21 mouse cellular contexts compared by ENCODE assay signal in genomic region chr8:121769621-121770020, GRCm38 (mm10). TPM values are rescaled to one million over a fixed set of nuclear protein-coding genes. Genes with fewer than 3 reads are reported as not detected.
A peak's percentile ranks its signal among the peaks of the same experiment; 100 is the strongest.
DNase-seq lines count a peak whose midpoint lies in the region; ATAC-seq and TF ChIP-seq lines count a peak whose summit lies in the region.
"Had no signal": no experiment of that assay in that cellular context is flagged by ENCODE, and none has a peak within 500 bp of the region (broad histone marks: within the 10 kb centered on the region; RNA-seq: fewer than 3 reads in every experiment).

No protein-coding gene starts in this region.

- no peak for ATAC-seq in hindbrain, embryonic 13.5 days (ENCODE audit: low FRiP score)
- no peak for ATAC-seq in hindbrain, postnatal 0 days
- ATAC-seq: forebrain, embryonic 13.5 days; forebrain, postnatal 0 days; inflammation-experienced regulatory T-cells, adult 6 months; intestine, postnatal 0 days had no signal

- no peaks in the 10 kb centered on the region for H3K27me3 ChIP-seq in hindbrain, embryonic 13.5 days
- no peaks in the 10 kb centered on the region for H3K27me3 ChIP-seq in hindbrain, postnatal 0 days (ENCODE audit: insufficient read depth, low read length)
- H3K27me3 ChIP-seq: forebrain, embryonic 13.5 days; hindbrain, embryonic 15.5 days had no signal

- no peak overlapping the region for H3K4me2 ChIP-seq in hindbrain, embryonic 13.5 days
- no peak overlapping the region for H3K4me2 ChIP-seq in hindbrain, postnatal 0 days (ENCODE audit: low read depth, low read length)
- H3K4me2 ChIP-seq: forebrain, embryonic 13.5 days; heart, embryonic 12.5 days; hindbrain, embryonic 15.5 days had no signal

- intact Hi-C loops in left cerebral cortex, postnatal 14 days (cut with DNase I), result loop anchor here (5.0 kb wide), 1 partner anchor 37 kb away; no protein-coding TSS in a partner anchor

- DNase-seq in hindbrain, postnatal 0 days (ENCODE audit: low spot score), result no peak
- peak; percentile 76 for DNase-seq in brain, adult 2 months (ENCODE audit: low read depth, low spot score)
- peak; percentile 65 for DNase-seq in cerebellum, adult 8-10 months
- DNase-seq in cerebellum, postnatal 25 days, result peak; percentile 71 to 83
- DNase-seq in adrenal gland, adult 18-20 months (ENCODE audit: low spot score in 2 of 2), result no peak
- no peak for DNase-seq in left cerebral cortex, postnatal 14 days (ENCODE audit: low spot score in 2 of 2)
- DNase-seq: adrenal gland, postnatal 10 days; forebrain, postnatal 0 days; gastrocnemius, adult 2 months; gastrocnemius, postnatal 25 days; kidney, adult 8-10 months had no signal

- WGBS in hindbrain, embryonic 13.5 days, result 95% methylated on average over 2 of the region's 2 CpGs
- 97% methylated on average over 2 of the region's 2 CpGs for WGBS in hindbrain, postnatal 0 days

- no peaks in the 10 kb centered on the region for H3K36me3 ChIP-seq in hindbrain, embryonic 13.5 days
- H3K36me3 ChIP-seq in hindbrain, postnatal 0 days (ENCODE audit: insufficient read depth, low read length), result no peaks in the 10 kb centered on the region
- H3K36me3 ChIP-seq: embryonic facial prominence, embryonic 10.5 days; heart, embryonic 12.5 days; hindbrain, embryonic 10.5 days; hindbrain, embryonic 15.5 days had no signal

- no peak for TF ChIP-seq CTCF in hindbrain, postnatal 0 days (IDR thresholded peaks at IDR 0.05; ENCODE audit: low read depth)

- peak overlapping the region; percentile 35; the same call in 1 of the 2 replicates for H3K9ac ChIP-seq in hindbrain, embryonic 13.5 days
- H3K9ac ChIP-seq in hindbrain, postnatal 0 days (replicated peaks; ENCODE audit: low read length), result no peak overlapping the region
- H3K9ac ChIP-seq: forebrain, embryonic 13.5 days; forebrain, postnatal 0 days; heart, embryonic 12.5 days; hindbrain, embryonic 15.5 days had no signal

- peaks cover 31% of the 10 kb centered on the region for H3K4me1 ChIP-seq in hindbrain, embryonic 13.5 days (replicated peaks)
- H3K4me1 ChIP-seq in hindbrain, postnatal 0 days (ENCODE audit: insufficient read depth, low read length), result no peaks in the 10 kb centered on the region
- H3K4me1 ChIP-seq: heart, embryonic 12.5 days had no signal

- H3K4me3 ChIP-seq in hindbrain, embryonic 13.5 days, result no peak overlapping the region
- H3K4me3 ChIP-seq in hindbrain, postnatal 0 days (ENCODE audit: low read length), result no peak overlapping the region
- H3K4me3 ChIP-seq: embryonic facial prominence, embryonic 10.5 days; forebrain, embryonic 13.5 days; gastrocnemius, adult 2 months; heart, embryonic 12.5 days; hindbrain, embryonic 10.5 days; hindbrain, embryonic 15.5 days had no signal

- H3K9me3 ChIP-seq in hindbrain, embryonic 13.5 days, result no peaks in the 10 kb centered on the region
- no peaks in the 10 kb centered on the region for H3K9me3 ChIP-seq in hindbrain, postnatal 0 days (ENCODE audit: low read length)
- H3K9me3 ChIP-seq: embryonic facial prominence, embryonic 10.5 days; forebrain, embryonic 13.5 days; heart, embryonic 12.5 days; hindbrain, embryonic 10.5 days; hindbrain, embryonic 15.5 days had no signal

- H3K27ac ChIP-seq in hindbrain, embryonic 13.5 days, result no peak overlapping the region
- no peak overlapping the region for H3K27ac ChIP-seq in hindbrain, postnatal 0 days
- H3K27ac ChIP-seq: embryonic facial prominence, embryonic 10.5 days; forebrain, embryonic 13.5 days; gastrocnemius, adult 2 months; hindbrain, embryonic 10.5 days; hindbrain, embryonic 15.5 days had no signal

RNA-seq across cellular contexts. Expression of gene Jph3, which starts 40.2 kb away (rescaled TPM):
- 87.0 and 90.0 TPM in 2 replicates for polyA plus RNA-seq in hindbrain, embryonic 13.5 days (2015; fragmentation: Nextera tagmentation; extraction: Ambion mirVana)
- total RNA-seq in hindbrain, postnatal 0 days (2014; rRNA removed), result 66.0 and 75.2 TPM in 2 replicates
- 98.3 and 102 TPM in 2 replicates for polyA plus RNA-seq in hindbrain, postnatal 0 days (2015; fragmentation: Nextera tagmentation; extraction: Ambion mirVana)
- 1 to 10 TPM; 2.3 to 3.3 TPM for total RNA-seq in adrenal gland, adult 18-20 months (2021)
- total RNA-seq in left cerebral cortex, postnatal 14 days (2021), result 100 to 1,000 TPM; 187 to 192 TPM
- total RNA-seq: gastrocnemius, adult 2 months; gastrocnemius, postnatal 25 days; granulocyte monocyte progenitor cell, adult 5-6 weeks; heart, postnatal 25 days had no signal
- polyA plus RNA-seq: inflammation-experienced regulatory T-cells, adult 6 months had no signal

RNA-seq across cellular contexts. Expression of gene Klhdc4, which starts 59.7 kb away (rescaled TPM):
- 43.5 and 47.4 TPM in 2 replicates for polyA plus RNA-seq in hindbrain, embryonic 13.5 days (2015; fragmentation: Nextera tagmentation; extraction: Ambion mirVana)
- total RNA-seq in hindbrain, postnatal 0 days (2014; rRNA removed), result 25.2 and 32.5 TPM in 2 replicates
- polyA plus RNA-seq in hindbrain, postnatal 0 days (2015; fragmentation: Nextera tagmentation; extraction: Ambion mirVana), result 34.5 and 36.3 TPM in 2 replicates
- total RNA-seq in adrenal gland, adult 18-20 months (2021), result 10 to 100 TPM; 23.1 to 26.5 TPM
- 10 to 100 TPM; 26.0 to 27.1 TPM for total RNA-seq in left cerebral cortex, postnatal 14 days (2021)

Comparison
In these comparisons a context has a peak if more than half of its experiments do, and no peak if none do; other contexts are left out.
1. DNase-seq: peak in brain, adult 2 months (single experiment), cerebellum, adult 8-10 months (single experiment) and cerebellum, postnatal 25 days (2 of 2); none in hindbrain, postnatal 0 days (single experiment), adrenal gland, adult 18-20 months (0 of 2) and left cerebral cortex, postnatal 14 days (0 of 2).
2. RNA of gene Jph3, which starts 40.2 kb away (total RNA-seq): 187 to 192 TPM in left cerebral cortex, postnatal 14 days and 66.0 to 75.2 TPM in hindbrain, postnatal 0 days; 2.3 to 3.3 TPM in adrenal gland, adult 18-20 months; every median in the first group is over 10 times any median in the second.